Mouse (Mus musculus) T-helper 17 cell (primary cell): ENCODE results near the gene Rnaseh2a.

Source experiments
- in situ Hi-C, 2 experiments: fragments of 300-600 bp; cut with MboI, MseI; formaldehyde crosslinking; loops; 1 replicate in 1 of 2; 2 replicates in 1 of 2; pipeline ENCODE4 v1.15.1; 2025; ENCODE audit warnings: high pct_unique_total_duplicates in 2 of 2

Gene Rnaseh2a

GRCm38 (mm10) chr8:84969241-84970134, at the start of gene Rnaseh2a, which contains the start of the genes Gm49661 and Prdx2:
TSS of gene Rnaseh2a (minus strand) at chr8:84969767.
TSS of gene Gm49661 (minus strand) at chr8:84969433.
TSS of gene Prdx2 (plus strand) at chr8:84969587.
- in situ Hi-C loops, result loop anchor here in 1 of 2 experiments (5.0 to 10.0 kb wide), 2 partner anchors 38 to 1735 kb away; no protein-coding TSS in a partner anchor

DNA sequence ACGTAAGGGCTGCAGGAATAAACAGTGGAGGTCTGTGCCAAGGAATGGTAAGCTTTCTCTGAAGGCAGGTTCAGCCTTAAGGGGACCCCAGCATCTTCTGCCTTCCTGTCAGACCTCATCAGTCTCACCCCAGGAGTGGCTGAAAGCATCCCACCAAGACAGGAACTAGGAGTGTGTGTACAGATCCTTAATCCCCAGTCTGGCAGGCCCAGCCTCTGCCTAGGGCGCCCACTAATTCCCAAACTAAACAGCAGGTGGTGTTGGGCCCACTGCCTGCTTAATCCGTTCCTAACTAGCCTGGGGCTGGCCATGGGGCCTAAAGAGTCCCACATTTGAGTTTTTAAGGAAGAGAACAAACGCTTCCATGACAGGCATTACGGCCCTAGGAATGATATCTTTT, 47.6 kb upstream of the Rnaseh2a start:
- in situ Hi-C loops, result no loop called here

- in situ Hi-C loops, result no loop called here
Observed at GRCm38 (mm10) chr8:85016724-85017123, 47.2 kb upstream of the Rnaseh2a start.

DNA sequence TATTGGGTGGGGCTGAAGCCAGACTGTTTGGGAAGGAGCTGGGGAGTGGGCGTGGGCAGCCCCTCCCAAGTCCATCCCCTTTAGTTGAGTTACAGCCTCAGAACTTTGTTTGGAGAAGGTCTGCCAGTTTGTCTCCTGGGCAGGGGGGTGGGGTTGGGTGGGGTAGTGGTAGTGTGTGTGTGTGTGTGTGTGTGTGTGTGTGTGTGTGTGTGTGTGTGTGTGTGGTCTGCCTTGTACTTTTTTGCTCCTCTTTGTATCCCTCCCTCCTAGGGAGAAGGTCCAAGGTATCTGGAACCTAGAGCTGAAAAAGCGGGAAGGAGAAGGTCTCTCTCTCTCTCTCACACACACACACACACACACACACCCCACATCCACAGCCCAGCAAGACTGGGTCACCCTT, 44.9 kb upstream of the Rnaseh2a start, which contains the start of gene Best2:
TSS of gene Best2 (minus strand) at position 101 of the 400 bp plus-strand sequence.
- in situ Hi-C loops, result no loop called here

GRCm38 (mm10) chr8:85013230-85013840, 43.8 kb upstream of the Rnaseh2a start:
- in situ Hi-C loops, result no loop called here

GRCm38 (mm10) chr8:85011242-85011641, 41.7 kb upstream of the Rnaseh2a start:
- in situ Hi-C loops, result no loop called here

DNA sequence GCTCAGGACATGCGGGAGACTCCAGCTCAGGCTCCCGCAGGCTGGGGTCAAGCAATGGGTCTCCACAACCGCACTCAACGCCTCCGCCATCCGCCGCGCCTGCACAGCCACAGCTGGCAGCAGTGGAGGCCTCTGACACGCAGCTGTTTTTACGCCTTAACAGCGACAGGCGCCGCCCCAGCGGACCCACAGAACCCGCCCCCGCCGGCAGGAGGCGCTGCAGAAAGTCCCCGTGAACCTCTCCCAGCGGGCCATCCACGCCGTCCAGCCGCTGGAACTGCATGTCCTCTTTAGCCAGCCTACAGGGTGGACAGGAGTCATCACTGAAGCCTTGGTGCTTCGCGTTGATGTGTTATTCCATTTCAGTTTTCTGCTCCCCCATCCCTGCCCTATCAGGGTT, 38.1 kb upstream of the Rnaseh2a start:
- in situ Hi-C loops, result loop anchor here in 1 of 2 experiments (5.0 kb wide), 1 partner anchor 35 kb away; no protein-coding TSS in a partner anchor

DNA sequence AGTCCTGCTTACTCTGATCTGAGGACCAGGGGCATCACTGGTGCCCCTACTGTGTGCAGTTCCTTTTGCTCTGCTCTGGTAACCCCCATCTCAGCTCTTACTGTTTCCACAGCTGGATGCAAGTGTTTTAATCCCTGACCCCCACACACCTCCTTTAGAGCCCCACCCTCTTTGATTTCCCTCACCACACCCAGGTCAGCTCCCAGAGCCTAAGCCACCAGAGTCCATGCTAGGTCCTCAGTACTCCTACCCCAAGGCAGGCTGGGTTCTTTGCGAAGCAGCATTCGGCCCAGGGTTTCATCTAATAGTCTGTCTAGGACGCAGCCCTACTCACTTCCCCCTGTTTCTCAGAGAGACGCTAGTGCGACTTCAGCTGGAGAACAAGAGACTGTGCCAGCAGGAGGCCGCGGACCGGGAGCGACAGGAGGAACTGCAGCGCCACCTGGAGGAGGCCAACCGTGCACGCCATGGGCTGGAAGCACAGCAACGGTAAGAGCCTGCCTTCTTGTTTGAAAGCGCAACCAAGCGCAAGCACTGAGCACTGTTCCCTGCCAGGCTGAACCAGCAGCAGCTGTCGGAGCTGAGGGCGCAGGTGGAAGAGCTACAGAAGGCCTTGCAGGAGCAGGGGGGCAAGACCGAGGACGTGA, 28.2 kb upstream of the Rnaseh2a start:
- in situ Hi-C loops, result no loop called here

- in situ Hi-C loops, result no loop called here
Observed at GRCm38 (mm10) chr8:84996978-84997377, 27.4 kb upstream of the Rnaseh2a start.

- in situ Hi-C loops, result no loop called here
Observed at GRCm38 (mm10) chr8:84995680-84996079, 26.1 kb upstream of the Rnaseh2a start.

DNA sequence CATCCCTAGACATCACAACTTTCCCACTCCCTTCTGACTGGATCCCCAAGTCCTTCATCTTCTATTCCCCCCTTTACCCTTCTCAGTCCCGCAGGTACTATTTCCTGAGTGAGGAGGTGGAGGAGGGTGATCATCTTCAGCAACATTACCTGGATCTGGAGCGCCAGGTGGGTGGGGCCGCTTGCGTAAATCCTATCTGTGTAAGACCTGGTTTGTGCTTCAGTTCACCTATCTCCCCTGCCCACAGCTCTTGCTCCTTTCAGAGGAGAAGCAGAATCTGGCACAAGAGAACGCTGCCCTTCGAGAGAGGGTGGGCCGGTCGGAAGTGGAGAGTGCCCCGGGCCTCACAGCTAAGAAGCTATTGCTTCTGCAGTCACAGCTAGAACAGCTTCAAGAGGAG, 24.8 kb upstream of the Rnaseh2a start:
- in situ Hi-C loops, result loop anchor here in 1 of 2 experiments (5.0 kb wide), 1 partner anchor 37 kb away; no protein-coding TSS in a partner anchor

GRCm38 (mm10) chr8:84990836-84991235, 21.3 kb upstream of the Rnaseh2a start:
- in situ Hi-C loops, result loop anchor here in 1 of 2 experiments (5.0 kb wide), 1 partner anchor 34 kb away; no protein-coding TSS in a partner anchor

DNA sequence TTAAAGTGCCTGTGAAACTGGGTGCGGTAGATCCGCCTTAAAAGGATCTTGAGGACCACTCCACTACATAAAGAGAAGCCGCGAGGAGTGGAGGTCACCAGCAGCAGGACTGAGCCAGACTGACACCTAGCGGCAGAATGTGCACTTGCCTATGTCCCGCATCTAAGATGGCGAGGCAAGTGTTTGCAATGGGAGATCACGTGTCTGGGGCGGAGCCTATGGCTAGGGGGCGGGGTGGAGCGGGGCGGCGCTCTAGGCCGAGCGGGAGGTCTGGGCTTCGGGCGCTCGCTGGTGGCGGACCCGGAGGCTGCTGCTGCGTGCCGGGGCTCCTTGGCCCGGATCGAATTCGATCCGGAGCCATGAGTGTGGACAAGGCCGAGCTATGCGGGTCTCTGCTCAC, 20.8 kb upstream of the Rnaseh2a start, which contains the start of gene Hook2:
TSS of gene Hook2 (plus strand) at position 255 of the 400 bp plus-strand sequence.
- in situ Hi-C loops, result loop anchor here in 1 of 2 experiments (5.0 kb wide), 1 partner anchor 33 kb away; no protein-coding TSS in a partner anchor

- in situ Hi-C loops, result loop anchor here in 1 of 2 experiments (5.0 kb wide), 1 partner anchor 33 kb away; no protein-coding TSS in a partner anchor
Observed at GRCm38 (mm10) chr8:84989810-84990209, 20.2 kb upstream of the Rnaseh2a start.

GRCm38 (mm10) chr8:84989311-84989731, 19.8 kb upstream of the Rnaseh2a start:
- in situ Hi-C loops, result no loop called here

DNA sequence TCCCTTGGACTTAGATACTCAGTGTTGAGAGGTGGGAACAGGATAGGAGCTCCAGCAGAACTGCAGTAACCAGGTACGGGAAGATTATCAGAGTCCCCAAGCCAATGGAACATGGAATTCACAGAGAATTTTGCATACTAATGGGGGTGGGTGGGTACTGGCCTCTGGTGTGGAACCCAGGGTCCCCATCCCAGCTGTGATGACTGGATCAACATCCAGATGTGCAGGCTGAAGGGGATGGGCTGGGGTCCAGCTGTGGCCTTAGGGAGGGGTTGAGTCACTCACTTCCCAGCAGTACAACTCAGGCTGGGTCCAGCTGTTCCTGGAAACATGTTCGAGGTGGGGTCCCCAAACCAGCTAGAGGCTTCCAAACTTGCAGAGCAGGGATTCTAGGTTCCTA, 18.3 kb upstream of the Rnaseh2a start:
- in situ Hi-C loops, result no loop called here

GRCm38 (mm10) chr8:84987388-84987787, 17.8 kb upstream of the Rnaseh2a start:
- in situ Hi-C loops, result no loop called here

- in situ Hi-C loops, result no loop called here
Observed at GRCm38 (mm10) chr8:84986379-84986945, 16.9 kb upstream of the Rnaseh2a start.

GRCm38 (mm10) chr8:84985684-84986378, 16.3 kb upstream of the Rnaseh2a start:
- in situ Hi-C loops, result no loop called here

- in situ Hi-C loops, result no loop called here
Observed at GRCm38 (mm10) chr8:84985049-84985683, 15.6 kb upstream of the Rnaseh2a start.
